Mouse (Mus musculus) E14TG2a.4 (cell line): Measurements from ENCODE around the gene Arrdc5.

Experiments used
- H3K27me3 ChIP-seq: 2 replicates; pipeline ENCODE4 v1.6.1; 2014; ENCODE audit warnings: low read length, control low read depth; ENCODE audit not compliant: insufficient read depth
- H3K36me3 ChIP-seq: 2 replicates; pipeline ENCODE4 v1.6.1; 2014; ENCODE audit warnings: low read length, control low read depth; ENCODE audit not compliant: insufficient read depth
- H3K4me1 ChIP-seq: replicated peaks from 2 replicates; pipeline ENCODE4 v1.6.1; 2014; ENCODE audit warnings: low read depth, low read length, control low read depth
- H3K4me3 ChIP-seq: replicated peaks from 2 replicates; pipeline ENCODE4 v1.5.1; 2014; ENCODE audit warnings: mild to moderate bottlenecking, low read length
- H3K9me3 ChIP-seq: 2 replicates; pipeline ENCODE4 v1.6.1; 2014; ENCODE audit warnings: low read length, control low read depth
- CTCF ChIP-seq: conservative IDR thresholded peaks from 2 replicates; pipeline ENCODE4 v1.5.1; 2014; ENCODE audit warnings: low read length
- NANOG ChIP-seq: IDR thresholded peaks from 2 replicates; pipeline ENCODE4 v1.6.1; 2014; ENCODE audit warnings: borderline replicate concordance, low read length, mixed read lengths
- POU5F1 ChIP-seq: IDR thresholded peaks from 2 replicates; pipeline ENCODE4 v1.6.1; 2014; ENCODE audit warnings: low read length, borderline replicate concordance

Arrdc5 gene

DNA sequence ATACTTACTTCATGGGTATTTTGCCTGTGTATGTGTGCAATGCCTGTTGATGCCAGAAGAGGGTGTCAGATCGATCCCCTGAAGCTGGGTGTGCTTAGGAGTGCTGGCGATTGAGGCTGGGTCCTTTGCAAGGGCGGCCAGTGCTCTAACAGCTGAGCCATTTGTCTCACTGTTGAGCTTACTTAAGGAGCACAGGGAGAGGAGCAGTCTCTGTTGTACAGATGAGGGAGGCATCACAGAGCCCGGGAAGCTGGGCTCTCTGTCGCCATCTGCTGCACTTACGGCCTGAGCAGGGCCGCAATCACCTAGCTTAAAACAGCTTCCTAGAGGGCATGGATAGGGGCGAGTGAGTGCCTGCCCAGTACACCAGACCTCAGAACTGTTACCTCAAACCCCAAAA, 32.9 kb upstream of the Arrdc5 start:
- peaks cover 59% of the 10 kb centered on the region for H3K36me3 ChIP-seq
- no peak for TF ChIP-seq NANOG
- no peak for TF ChIP-seq POU5F1
- TF ChIP-seq CTCF: peak; percentile 44
- peaks cover 74% of the 10 kb centered on the region for H3K4me1 ChIP-seq
- no peaks in the 10 kb centered on the region for H3K9me3 ChIP-seq
- no peak overlapping the region for H3K4me3 ChIP-seq
- H3K27me3 ChIP-seq: no peaks in the 10 kb centered on the region

DNA sequence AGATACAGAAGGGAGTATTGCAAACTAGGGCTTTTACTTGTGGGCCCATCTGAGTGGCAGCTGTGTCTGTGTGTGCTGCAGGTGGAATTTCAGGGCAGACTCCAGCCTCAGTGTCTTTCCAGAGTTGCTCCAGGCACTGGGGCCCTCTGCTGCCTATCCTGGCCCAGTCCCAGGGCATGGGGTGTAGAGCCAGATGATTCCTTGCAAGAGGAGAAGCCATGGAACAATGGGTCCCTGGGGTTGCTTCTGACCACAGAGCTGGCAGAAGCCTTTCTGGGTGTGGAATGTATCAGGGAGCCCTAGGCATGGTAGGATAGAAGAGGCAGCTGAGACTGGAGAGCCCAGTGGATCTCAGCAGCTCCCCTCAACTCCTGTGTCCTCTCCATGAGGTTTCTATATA, 31.2 kb upstream of the Arrdc5 start:
- no peak for TF ChIP-seq NANOG
- no peak for TF ChIP-seq POU5F1
- TF ChIP-seq CTCF: no peak
- Histone ChIP-seq H3K4me3 (no peak overlapping the region), H3K4me1 (peaks cover 85% of the 10 kb centered on the region), H3K27me3 (no peaks in the 10 kb centered on the region), H3K36me3 (peaks cover 58% of the 10 kb centered on the region), H3K9me3 (no peaks in the 10 kb centered on the region)

DNA sequence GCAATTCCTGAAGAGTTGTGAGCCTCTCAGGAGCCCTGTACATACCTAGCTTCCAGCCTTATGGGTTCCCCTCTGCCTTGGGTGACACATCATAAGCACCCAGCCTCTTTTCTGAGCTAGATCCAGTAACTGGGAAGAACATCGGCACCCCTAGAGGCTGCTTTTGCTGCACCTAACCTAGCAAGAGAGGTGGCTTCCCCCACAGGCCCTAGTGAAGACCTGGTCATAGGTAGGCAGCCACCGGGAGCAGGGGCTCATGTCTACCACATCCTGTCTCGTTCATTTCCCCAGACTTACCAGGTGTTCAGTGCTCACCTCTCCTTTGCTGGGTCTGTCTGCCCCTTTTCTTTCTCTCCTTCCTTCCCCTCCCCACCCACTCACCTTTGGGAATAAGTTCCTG, 30.3 kb upstream of the Arrdc5 start:
- Histone ChIP-seq H3K9me3 (no peaks in the 10 kb centered on the region), H3K36me3 (peaks cover 49% of the 10 kb centered on the region), H3K4me1 (peaks cover 80% of the 10 kb centered on the region), H3K27me3 (no peaks in the 10 kb centered on the region), H3K4me3 (no peak overlapping the region)
- TF ChIP-seq CTCF (no peak), POU5F1 (no peak), NANOG (no peak)

DNA sequence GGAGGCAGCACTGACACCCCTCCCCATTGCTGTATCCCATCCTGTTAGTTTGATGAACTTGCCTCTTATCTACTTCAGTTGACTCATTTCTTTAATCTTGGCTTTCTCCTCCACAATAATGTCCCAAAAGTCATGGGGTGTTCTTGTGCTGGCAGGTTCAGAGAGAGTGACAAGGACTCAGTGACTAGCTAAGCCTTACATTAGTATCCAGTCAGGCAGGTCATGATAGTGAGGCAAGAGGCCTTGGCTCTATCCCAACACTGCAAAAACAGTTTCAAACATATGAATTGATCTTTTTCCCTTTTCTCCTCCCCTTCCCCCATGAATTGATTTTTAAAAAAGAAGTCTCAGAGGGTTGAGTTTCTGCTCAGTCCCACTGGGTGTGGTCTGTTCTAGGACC, 29.2 kb upstream of the Arrdc5 start:
- peaks cover 42% of the 10 kb centered on the region for H3K36me3 ChIP-seq
- TF ChIP-seq NANOG (no peak), POU5F1 (no peak), CTCF (no peak)
- no peak overlapping the region for H3K4me3 ChIP-seq
- no peaks in the 10 kb centered on the region for H3K9me3 ChIP-seq
- H3K27me3 ChIP-seq: no peaks in the 10 kb centered on the region
- H3K4me1 ChIP-seq: peaks cover 83% of the 10 kb centered on the region

DNA sequence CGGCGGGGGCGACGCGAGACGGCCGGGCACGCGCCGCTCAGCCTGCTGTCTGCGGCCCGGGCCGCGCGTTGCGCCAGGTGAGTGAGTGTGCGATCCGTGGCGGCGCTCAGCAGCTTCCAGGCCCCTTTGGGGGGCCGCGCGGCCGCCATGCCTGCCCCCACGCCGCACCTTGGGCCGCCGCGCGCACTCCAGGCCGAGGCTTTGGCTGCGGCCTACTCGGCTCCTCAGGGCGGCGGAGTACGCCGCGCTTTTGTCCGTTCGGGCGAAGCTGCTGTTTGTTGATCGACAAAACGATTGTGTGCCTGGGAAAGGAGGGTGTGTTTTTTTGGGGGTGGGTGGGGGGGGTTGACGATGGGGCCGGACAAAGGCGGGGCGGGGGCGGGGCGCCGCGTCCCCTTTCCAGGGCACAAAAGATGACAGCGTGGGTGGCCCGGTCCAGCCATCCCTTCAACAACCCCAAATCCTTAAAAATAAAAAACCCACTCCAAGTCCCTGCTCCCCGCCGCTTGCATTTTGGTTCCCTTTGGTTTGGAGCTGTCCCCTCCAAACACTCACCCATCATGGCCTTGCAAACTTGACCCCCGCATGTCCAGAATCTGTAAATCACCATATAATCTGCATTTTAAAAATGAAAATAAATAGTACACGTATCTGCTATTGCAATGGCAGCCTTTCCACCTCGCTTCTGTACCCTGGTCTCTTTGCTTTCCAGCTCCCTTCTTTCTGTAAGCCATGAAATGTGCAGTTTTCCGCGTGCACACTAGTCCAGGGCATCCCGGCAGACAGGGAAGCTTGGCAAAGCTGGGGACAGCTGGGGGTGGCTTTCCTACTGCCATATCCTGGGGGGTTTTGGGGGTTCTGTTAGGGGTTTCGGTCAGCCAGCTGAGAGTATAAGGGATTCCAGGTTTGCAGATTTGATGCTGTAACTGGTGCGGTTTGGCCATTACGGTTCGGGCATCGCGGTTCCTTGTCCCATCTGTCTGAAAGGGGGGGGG, 26.4 kb upstream of the Arrdc5 start:
- no peaks in the 10 kb centered on the region for H3K9me3 ChIP-seq

DNA sequence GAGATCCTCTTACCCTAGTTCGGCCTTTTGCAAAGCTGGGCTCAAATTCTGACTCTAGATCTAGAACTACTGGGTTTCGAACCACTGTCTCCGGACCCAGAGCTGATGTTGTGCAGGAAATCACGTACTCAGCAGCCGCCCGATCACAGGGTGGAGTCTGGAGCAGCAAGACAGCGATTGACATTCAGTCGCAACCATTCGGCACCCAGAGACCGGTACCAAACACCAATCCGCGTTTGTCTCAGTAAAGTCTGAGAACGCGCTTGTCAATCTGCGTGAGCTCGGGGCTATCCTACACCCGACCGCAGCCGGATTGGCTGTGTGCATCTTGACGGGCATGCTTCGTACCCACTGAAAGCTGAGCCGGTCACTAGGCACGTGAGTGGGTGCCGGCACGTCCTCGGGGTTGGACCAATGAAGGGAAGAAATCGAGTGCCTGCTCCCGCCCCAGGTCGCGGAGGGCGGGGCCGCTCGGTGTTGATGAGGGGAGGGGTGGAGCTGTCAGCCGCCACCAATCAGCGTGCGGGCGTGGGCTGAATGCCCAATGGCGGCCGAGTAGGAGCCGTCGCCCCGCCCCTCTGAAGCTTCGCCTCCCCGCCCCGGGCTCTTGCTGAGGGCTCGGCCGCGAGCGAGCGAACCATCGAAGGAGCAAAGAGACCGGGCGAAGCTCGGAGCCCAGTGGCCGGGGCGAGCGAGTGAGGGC, 25.5 kb upstream of the Arrdc5 start, which contains the start of gene Kdm4b:
Gene Kdm4b, plus strand, starts transcription at position 613 of the 703 bp plus-strand sequence.
- H3K27me3 ChIP-seq: no peaks in the 10 kb centered on the region
- H3K4me1 ChIP-seq: peaks cover 75% of the 10 kb centered on the region
- H3K36me3 ChIP-seq: peaks cover 66% of the 10 kb centered on the region
- TF ChIP-seq POU5F1: no peak
- no peak for TF ChIP-seq CTCF
- TF ChIP-seq NANOG: no peak; the same call in 1 of the 2 replicates
- H3K4me3 ChIP-seq: peak within 1 kb of the TSS; percentile 92
- no peaks in the 10 kb centered on the region for H3K9me3 ChIP-seq

More for the DNA sequence above, 26.4 kb upstream of the Arrdc5 start:
- H3K36me3 ChIP-seq: peaks cover 65% of the 10 kb centered on the region
- H3K27me3 ChIP-seq: no peaks in the 10 kb centered on the region
- TF ChIP-seq NANOG (no peak), POU5F1 (no peak), CTCF (no peak)
- H3K4me1 ChIP-seq: peaks cover 77% of the 10 kb centered on the region
- peak overlapping the region; percentile 92 for H3K4me3 ChIP-seq

DNA sequence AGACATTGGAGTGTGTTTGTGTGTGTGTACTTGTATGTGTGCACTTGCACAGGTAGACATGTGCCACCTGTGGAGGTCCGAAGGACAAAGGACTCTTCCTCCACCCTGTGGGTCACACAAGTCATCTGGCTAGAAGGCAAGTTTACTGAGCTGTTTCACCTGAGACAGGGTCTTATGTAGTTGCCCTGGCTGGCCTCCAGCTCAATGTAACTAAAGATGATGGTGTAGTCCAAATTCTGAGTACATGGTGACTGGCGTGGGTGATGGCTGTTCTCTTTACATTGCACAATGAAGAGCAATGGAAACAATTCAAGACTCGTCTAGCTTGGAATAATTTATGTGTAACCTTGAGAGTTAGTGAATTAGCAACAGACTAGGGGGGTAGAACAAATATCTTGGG, 24.3 kb upstream of the Arrdc5 start:
- Histone ChIP-seq H3K4me1 (peaks cover 74% of the 10 kb centered on the region), H3K36me3 (peaks cover 66% of the 10 kb centered on the region), H3K27me3 (no peaks in the 10 kb centered on the region), H3K9me3 (no peaks in the 10 kb centered on the region), H3K4me3 (peak overlapping the region; percentile 77)
- no peak for TF ChIP-seq POU5F1
- TF ChIP-seq CTCF: no peak
- TF ChIP-seq NANOG: no peak
